Mouse (Mus musculus) layer of hippocampus, adult 18-20 months (tissue): Measurements from ENCODE around the gene Rpl22l1. TPM values are rescaled to one million over a fixed set of nuclear protein-coding genes. Genes with fewer than 3 reads are reported as not detected.
"Not testable (repeated sequence)": the region's sequence is repeated elsewhere in the genome, so short reads cannot be mapped to it uniquely, and the experiment has no call there.

ENCODE experiments used
- DNase-seq, 2 experiments: peaks; one replicate each; pipeline ENCODE4 v3.0.0; 2022; ENCODE audit warnings: low spot score in 2 of 2
- total RNA-seq, 2 experiments: library from RNA; stranded (reverse); gene quantifications; 2 replicates each; pipeline ENCODE4 v1.2.3; 2021

Gene Rpl22l1
- total RNA-seq, 2 experiments from 2014 or later: 197 to 209 TPM

DNA sequence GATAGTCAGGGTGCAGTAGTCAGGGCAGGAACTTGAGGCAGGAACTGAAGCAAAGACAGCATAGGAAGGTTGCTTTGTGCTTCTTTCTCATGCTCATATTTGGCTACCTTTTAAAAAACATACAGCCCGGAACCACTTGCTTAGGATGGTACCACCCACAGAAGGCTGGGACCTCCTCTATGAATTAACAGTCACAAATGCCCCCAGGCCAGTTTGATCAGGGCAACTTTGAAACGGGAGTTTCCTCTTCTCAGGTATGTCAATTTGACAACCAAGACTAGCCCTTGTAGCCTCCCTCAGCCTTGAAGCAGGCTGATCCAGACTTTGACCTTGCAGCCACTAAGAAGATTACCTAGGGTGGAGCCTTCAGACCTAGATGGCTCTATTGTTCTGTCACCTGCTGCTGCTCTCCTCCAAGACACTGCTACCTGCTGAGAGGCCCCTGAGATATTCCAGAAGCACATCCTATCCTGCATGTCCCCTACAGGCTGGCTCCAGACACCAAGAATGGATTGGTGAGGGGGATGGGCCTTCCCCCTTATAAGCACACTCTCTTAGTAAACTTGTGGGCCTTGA is 31.6 kb downstream of the Rpl22l1 start:
- no peak for DNase-seq

- no peak for DNase-seq
Observed at GRCm38 (mm10) chr3:28841886-28842649, 36.8 kb downstream of the Rpl22l1 start.

DNA sequence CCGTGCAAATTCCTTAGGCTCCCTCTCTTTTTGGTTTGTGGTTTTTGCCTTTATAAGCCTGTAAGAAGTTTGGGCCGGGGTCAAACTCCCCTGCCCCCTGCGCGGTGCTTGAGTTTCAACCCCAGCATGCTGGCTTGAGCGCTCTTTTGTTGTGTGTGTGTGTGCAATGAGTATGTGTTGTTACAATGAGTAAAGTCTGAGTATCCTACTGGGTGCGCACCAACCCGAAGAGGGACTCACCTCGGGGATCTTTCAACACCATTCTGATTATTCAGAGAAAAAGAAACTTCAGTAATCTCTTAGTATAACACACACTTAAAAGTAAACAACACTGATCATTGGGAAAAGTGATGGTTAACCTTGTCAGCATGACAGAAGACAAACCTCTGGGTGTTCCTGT is 38.0 kb downstream of the Rpl22l1 start:
- DNase-seq: no peak

DNA sequence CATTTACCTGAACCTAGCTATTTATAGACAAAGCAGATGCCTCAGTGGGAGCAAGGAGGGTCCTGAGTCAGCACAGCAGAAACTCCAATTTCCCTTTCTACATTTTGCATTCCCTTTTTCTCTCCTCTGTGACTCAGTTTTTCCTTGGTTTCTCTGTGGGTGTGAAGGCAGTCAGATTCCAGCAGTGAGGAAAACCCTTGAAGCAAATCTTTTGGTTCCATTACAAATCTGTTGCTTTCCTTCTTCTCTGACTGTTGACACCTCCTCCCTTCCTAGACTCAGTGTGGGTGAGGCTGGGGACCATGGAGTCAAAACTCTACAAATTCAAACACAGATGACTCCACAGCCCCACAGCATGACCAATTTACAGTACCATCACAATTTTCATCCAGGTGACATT is 41.9 kb downstream of the Rpl22l1 start:
- no peak for DNase-seq

GRCm38 (mm10) chr3:28852174-28852573 is 46.9 kb downstream of the Rpl22l1 start:
- not testable (repeated sequence) for DNase-seq

Other genes starting within 250 kb of the Rpl22l1 start
- gene Slc2a2, start 107.5 kb upstream of the Rpl22l1 start, total RNA-seq: not detected
- 10 to 100 TPM; 34.7 to 35.5 TPM for gene Eif5a2, start 24.2 kb upstream of the Rpl22l1 start, total RNA-seq
- gene Gm1527, start 87.2 kb downstream of the Rpl22l1 start, total RNA-seq: not detected